Mouse (Mus musculus) midbrain, embryonic 16.5 days (tissue): ENCODE results near the gene Pot1a. TPM values are rescaled to one million over a fixed set of nuclear protein-coding genes. Genes with fewer than 3 reads are reported as not detected.

Experiments
- ATAC-seq: fragments of 200-750 bp; cut with Nextera tagmentation; 2 replicates; pipeline ENCODE4 v1.8.0; 2017; ENCODE audit warnings: moderate TSS enrichment
- H3K27ac ChIP-seq: fragments of 300-500 bp; sonication (generic); 2 replicates; pipeline ENCODE4 v1.5.1; 2014; ENCODE audit warnings: mild to moderate bottlenecking, low read length, mixed read lengths
- H3K27me3 ChIP-seq: fragments of 300-500 bp; sonication (generic); 2 replicates; pipeline ENCODE4 v1.6.1; 2014; ENCODE audit warnings: low read depth, low read length, mixed read lengths; ENCODE audit not compliant: control insufficient read depth, insufficient read depth
- H3K36me3 ChIP-seq: fragments of 300-500 bp; sonication (generic); 2 replicates; pipeline ENCODE4 v1.6.1; 2014; ENCODE audit warnings: mild to moderate bottlenecking, low read length, moderate library complexity, mixed read lengths; ENCODE audit not compliant: control insufficient read depth, insufficient read depth
- H3K4me1 ChIP-seq: fragments of 300-500 bp; sonication (generic); 2 replicates; pipeline ENCODE4 v1.6.1; 2014; ENCODE audit warnings: mild to moderate bottlenecking, low read length, mixed read lengths; ENCODE audit not compliant: control insufficient read depth, insufficient read depth
- H3K4me2 ChIP-seq: fragments of 300-500 bp; sonication (generic); 2 replicates; pipeline ENCODE4 v1.6.1; 2014; ENCODE audit warnings: mild to moderate bottlenecking, low read length, mixed read lengths
- H3K4me3 ChIP-seq: fragments of 300-500 bp; sonication (generic); 2 replicates; pipeline ENCODE4 v1.5.1; 2014; ENCODE audit warnings: low read depth, mild to moderate bottlenecking, low read length, moderate library complexity, mixed read lengths
- H3K9ac ChIP-seq: fragments of 300-500 bp; sonication (generic); 2 replicates; pipeline ENCODE4 v1.6.1; 2014; ENCODE audit warnings: low read depth, low read length, mixed read lengths
- H3K9me3 ChIP-seq: fragments of 300-500 bp; sonication (generic); replicated peaks from 2 replicates; pipeline ENCODE4 v1.6.1; 2014; ENCODE audit warnings: mild to moderate bottlenecking, low read length, mixed read lengths; ENCODE audit not compliant: control insufficient read depth, poor library complexity, severe bottlenecking
- WGBS: fragments of 180-500 bp; shearing (Covaris S2); extraction: QIAGEN DNeasy Blood & Tissue Kit; methylation state at CpG from one replicate; pipeline ENCODE4 v1.1.7; 2014; 5-methylcytosine and 5-hydroxymethylcytosine counted together
- polyA plus RNA-seq: library from polyadenylated mRNA; unstranded; fragments of >200 nt; fragmentation: Nextera tagmentation; extraction: Ambion mirVana; gene quantifications from 2 replicates; pipeline ENCODE4 v1.2.1, GENCODE M21; 2015

Pot1a gene
- polyA plus RNA-seq, 1 experiment from 2014 or later, result 27.0 TPM

DNA sequence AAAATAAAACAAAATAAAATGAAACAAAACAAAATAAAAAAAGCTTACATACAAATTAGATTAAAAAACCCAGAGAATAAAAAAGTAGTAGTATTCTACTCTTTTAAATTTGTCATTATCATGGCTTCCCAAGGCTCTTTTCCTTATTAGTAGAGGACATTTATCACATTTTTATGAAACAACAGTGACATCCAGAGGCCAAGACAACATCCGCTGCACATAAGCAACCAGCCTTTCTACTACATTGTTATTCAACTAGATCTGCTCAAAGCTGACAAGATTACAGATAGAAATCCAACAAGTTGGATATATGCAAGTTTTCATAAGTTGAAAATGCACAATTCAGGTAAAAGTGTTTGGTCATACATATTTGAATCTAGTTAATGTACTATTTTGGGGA lies 56.4 kb downstream of the Pot1a start:
- H3K36me3 ChIP-seq, result peaks cover 3% of the 10 kb centered on the region; the same call in 1 of the 2 replicates
- no peaks in the 10 kb centered on the region for H3K4me1 ChIP-seq
- ATAC-seq, result peak; percentile 66; the same call in 1 of the 2 replicates
- H3K4me3 ChIP-seq, result no peak overlapping the region
- 91% methylated on average over 1 of the region's 1 CpGs for WGBS
- H3K4me2 ChIP-seq, result no peak overlapping the region
- no peak overlapping the region for H3K9ac ChIP-seq
- no peaks in the 10 kb centered on the region for H3K27me3 ChIP-seq
- no peak overlapping the region for H3K27ac ChIP-seq
- H3K9me3 ChIP-seq, result no peaks in the 10 kb centered on the region

DNA sequence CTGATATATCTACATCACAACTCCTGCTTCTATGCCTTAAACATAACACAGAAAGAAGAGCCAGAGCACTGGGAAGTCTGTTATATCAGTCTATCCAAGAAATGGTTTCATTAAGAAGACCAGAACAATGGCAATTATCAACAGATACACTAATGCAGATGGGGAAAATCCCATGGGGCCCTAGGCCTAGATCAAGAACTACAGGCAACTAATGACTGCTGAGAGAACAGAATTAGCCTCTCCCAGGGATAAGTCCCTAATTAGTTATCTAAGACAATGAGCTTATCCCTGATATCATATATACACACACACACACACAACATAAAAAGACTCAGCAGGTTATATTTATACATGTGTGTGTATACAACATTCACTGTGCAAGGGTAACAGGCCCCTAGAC lies 72.5 kb downstream of the Pot1a start:
- ATAC-seq, result no peak
- no peak overlapping the region for H3K27ac ChIP-seq
- H3K4me3 ChIP-seq, result no peak overlapping the region
- H3K36me3 ChIP-seq, result no peaks in the 10 kb centered on the region; the same call in 1 of the 2 replicates
- no peak overlapping the region for H3K4me2 ChIP-seq
- no peaks in the 10 kb centered on the region for H3K9me3 ChIP-seq
- H3K9ac ChIP-seq, result no peak overlapping the region
- H3K27me3 ChIP-seq, result no peaks in the 10 kb centered on the region
- H3K4me1 ChIP-seq, result no peaks in the 10 kb centered on the region

DNA sequence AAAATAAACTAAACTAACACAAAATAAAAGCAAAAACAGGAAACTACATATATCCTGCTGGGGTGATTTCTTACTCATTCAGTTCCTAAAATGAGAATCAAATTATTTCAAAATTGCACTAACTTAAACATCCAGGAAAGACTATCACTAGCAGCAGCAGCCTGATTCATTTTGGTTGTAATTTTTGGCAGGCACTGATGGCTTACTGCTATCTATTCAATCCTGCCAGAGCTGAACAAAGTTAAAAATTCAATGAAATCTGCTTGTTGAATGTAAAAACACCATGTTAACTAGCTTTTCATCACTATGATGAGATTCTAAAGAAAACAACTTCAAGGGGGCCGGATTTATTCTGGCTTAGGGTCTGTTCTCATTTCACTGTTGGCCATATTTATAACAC lies 82.5 kb downstream of the Pot1a start:
- 74% methylated on average over 1 of the region's 1 CpGs for WGBS
- ATAC-seq, result no peak

DNA sequence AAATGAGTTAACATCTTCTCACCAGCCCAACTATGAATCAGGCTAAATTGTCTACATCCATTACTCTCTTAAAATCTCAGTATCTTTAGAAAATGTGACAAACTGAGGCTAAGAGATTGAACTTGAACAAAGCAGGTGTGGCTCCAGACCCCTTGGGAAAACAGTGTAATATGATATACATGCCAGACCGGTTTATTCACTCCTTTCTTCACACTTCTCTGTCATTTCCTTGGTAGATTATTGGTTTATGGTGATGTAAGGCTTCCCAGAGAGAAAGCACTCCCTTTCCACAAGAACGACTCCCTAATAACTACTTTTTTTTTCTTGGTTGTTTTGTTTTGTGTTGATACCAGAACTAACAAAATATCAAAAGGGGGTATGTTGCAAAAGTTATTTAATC lies 98.4 kb downstream of the Pot1a start:
- Histone ChIP-seq H3K4me1 (no peaks in the 10 kb centered on the region), H3K27me3 (no peaks in the 10 kb centered on the region), H3K4me2 (no peak overlapping the region), H3K36me3 (no peaks in the 10 kb centered on the region), H3K27ac (no peak overlapping the region), H3K9me3 (no peaks in the 10 kb centered on the region), H3K4me3 (no peak overlapping the region), H3K9ac (no peak overlapping the region)
- 45% methylated on average over 2 of the region's 2 CpGs for WGBS
- no peak for ATAC-seq

More for the DNA sequence above, 82.5 kb downstream of the Pot1a start:
- H3K9me3 ChIP-seq, result no peaks in the 10 kb centered on the region
- no peak overlapping the region for H3K4me3 ChIP-seq
- no peaks in the 10 kb centered on the region for H3K27me3 ChIP-seq
- no peak overlapping the region for H3K27ac ChIP-seq
- no peak overlapping the region for H3K9ac ChIP-seq
- no peak overlapping the region for H3K4me2 ChIP-seq
- no peaks in the 10 kb centered on the region for H3K4me1 ChIP-seq
- no peaks in the 10 kb centered on the region for H3K36me3 ChIP-seq

DNA sequence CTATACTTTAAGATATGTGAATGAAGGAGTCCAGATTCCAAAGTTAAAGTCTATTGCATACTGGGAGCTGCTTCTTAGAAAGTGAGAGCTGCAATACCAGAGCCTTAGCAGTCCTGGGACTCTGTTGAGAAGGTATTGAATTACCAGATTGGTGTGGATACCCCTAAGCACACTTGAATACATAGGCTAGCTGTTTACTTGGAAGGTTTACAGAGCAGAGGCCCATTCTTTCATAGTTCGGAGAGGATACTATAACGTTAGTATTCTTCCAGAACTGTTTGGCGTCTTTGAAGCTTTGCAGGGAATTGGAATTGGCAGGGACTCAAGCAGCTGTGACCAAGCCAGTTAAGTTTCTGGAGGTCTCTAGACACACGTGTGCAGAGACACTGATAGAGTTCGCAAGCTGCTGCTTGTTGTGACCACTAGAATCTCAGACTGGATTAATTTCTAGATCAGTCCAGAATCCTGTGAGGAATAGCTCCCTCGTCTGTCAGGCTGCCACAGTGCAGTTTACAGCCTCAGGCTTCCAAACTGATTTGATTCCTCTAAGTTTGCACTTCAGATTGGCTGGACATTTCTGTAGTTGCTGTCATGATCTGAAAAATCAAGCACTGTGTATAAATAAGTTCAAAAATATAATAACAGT lies 99.7 kb downstream of the Pot1a start:
- 41% methylated on average over 6 of the region's 6 CpGs for WGBS
- Histone ChIP-seq H3K27ac (no peak overlapping the region), H3K36me3 (no peaks in the 10 kb centered on the region), H3K9ac (no peak overlapping the region), H3K9me3 (no peaks in the 10 kb centered on the region), H3K27me3 (no peaks in the 10 kb centered on the region), H3K4me1 (no peaks in the 10 kb centered on the region), H3K4me2 (no peak overlapping the region), H3K4me3 (no peak overlapping the region)
- peak; percentile 54; the same call in 1 of the 2 replicates for ATAC-seq

DNA sequence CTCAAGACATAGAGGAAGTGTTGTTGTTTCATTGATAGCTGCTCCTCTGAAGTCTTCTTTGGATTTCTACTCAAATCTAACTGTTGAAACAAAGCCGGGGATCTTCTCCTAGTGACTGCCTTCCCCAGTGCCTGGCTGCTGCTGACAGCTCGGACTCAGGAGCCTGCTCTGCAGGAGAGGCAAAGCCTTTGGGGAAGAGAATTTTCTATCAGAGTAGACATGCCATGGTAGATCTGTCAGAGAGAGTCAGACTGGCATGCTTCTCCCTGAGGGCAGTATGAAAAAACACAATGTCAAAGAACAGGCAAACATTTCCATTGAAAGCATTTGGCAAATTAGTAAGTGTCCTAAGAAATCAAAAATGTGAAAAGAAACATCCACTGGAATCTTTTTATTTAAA lies 109.1 kb downstream of the Pot1a start:
- Histone ChIP-seq H3K27me3 (no peaks in the 10 kb centered on the region), H3K9me3 (no peaks in the 10 kb centered on the region), H3K27ac (no peak overlapping the region), H3K9ac (no peak overlapping the region), H3K4me3 (no peak overlapping the region), H3K4me1 (no peaks in the 10 kb centered on the region), H3K4me2 (no peak overlapping the region), H3K36me3 (no peaks in the 10 kb centered on the region)
- no peak for ATAC-seq
- WGBS, result 24% methylated on average over 2 of the region's 2 CpGs

Other genes with a start within 250 kb of the Pot1a start
- 5.2 and 7.0 TPM in 2 replicates for gene Gpr37, start 118.5 kb downstream of the Pot1a start, polyA plus RNA-seq